Mouse (Mus musculus) adrenal gland, adult 18-20 months (tissue): Measurements from ENCODE around the gene Cltrn. TPM values are rescaled to one million over a fixed set of nuclear protein-coding genes. Genes with fewer than 3 reads are reported as not detected.

Experiments used
- DNase-seq, 2 experiments: peaks; one replicate each; pipeline ENCODE4 v3.0.0; 2021 to 2022; ENCODE audit warnings: low spot score in 2 of 2
- long read RNA-seq, 2 experiments: library from polyadenylated mRNA; stranded (forward); transcript quantifications; one replicate each; pipeline ENCODE4 v2.0.0; 2021
- total RNA-seq, 2 experiments: library from RNA; stranded (reverse); gene quantifications; 1 replicate in 1 of 2; 2 replicates in 1 of 2; pipeline ENCODE4 v1.2.3; 2021

The Cltrn gene
- under 1 TPM in 1 of 2 experiments, not detected in 1; 0.80 TPM for total RNA-seq
- long read RNA-seq, experiment 1, result 0 reads
- long read RNA-seq, experiment 2, result 0 reads

GRCm38 (mm10) chrX:164088582-164088981, at the start of gene Cltrn:
Gene Cltrn (plus strand): TSS chrX:164088830.
- DNase-seq, result no peak

DNA sequence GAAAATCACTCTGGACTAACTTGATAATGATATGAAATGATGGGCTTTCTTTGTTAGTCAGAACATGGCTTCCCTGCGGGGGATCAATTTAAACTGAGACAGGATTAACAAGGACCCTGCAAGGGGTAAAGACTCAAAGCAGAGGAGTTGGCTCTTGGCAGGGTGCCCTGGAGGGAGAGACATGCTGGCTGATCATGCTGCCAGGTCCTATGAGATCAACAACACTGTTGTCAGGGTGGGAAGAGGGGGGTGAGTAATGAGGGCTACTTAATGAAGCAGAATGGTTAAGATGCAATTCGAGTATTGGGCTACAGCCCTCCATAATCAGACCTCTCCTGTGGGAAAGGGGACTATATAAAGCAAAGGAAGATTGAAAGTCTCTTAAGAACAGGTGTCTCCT, 49.7 kb upstream of the Cltrn start:
- DNase-seq, result no peak

GRCm38 (mm10) chrX:164042069-164042468, 46.6 kb upstream of the Cltrn start:
- no peak for DNase-seq

DNA sequence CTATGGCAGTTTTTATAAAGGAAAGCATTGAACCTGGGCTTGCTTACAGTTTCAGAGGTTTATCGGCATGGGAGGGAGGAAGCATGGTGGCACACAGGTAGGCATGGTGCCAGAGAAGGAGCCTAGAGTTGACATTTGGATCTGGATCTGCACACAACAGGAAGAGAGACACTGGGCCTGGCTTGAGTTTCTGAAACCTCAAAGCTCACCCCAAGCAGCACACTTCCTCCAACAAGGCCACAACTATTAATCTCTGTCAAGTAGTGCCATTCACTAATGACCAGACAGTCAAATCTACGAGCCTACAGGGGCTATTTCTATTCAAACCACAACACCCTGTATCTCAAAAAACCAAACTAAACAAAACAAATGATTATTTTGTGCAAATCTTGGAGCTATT, 41.9 kb upstream of the Cltrn start:
- no peak for DNase-seq

- DNase-seq, result no peak
Observed at GRCm38 (mm10) chrX:164055726-164056125, 32.9 kb upstream of the Cltrn start.

GRCm38 (mm10) chrX:164058523-164058922, 30.1 kb upstream of the Cltrn start:
- DNase-seq, result no peak

GRCm38 (mm10) chrX:164059070-164059469, 29.6 kb upstream of the Cltrn start:
- no peak for DNase-seq

DNA sequence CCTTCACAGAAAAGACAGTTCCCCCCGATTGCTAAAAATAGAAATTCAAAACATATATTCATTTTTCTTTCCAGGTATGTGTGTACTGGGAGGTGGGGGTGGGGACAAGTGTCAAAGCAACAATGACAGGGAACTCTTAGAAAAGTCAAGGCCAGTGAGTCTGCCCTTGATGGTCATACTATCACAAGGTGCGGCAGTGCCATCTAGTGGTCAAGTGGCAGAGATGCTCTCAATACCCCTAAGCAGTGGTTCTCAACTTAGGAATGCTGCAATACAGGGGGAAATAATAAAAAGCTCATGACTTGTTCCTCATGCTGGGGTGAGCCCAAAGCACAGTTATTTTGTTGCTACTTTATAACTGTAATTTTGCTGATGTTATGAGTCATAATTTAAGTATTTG, 22.4 kb upstream of the Cltrn start:
- peak; percentile 56 to 58 for DNase-seq

- DNase-seq, result no peak
Observed at GRCm38 (mm10) chrX:164068968-164069367, 19.7 kb upstream of the Cltrn start.

GRCm38 (mm10) chrX:164076040-164076775, 12.4 kb upstream of the Cltrn start, which contains the start of gene Siah1b:
Gene Siah1b (minus strand): TSS chrX:164076493.
- DNase-seq, result peak; percentile 76 to 85

GRCm38 (mm10) chrX:164082030-164082429, 6.6 kb upstream of the Cltrn start:
- no peak for DNase-seq

GRCm38 (mm10) chrX:164089916-164090315, 1.3 kb downstream of the Cltrn start:
- DNase-seq, result no peak

- no peak for DNase-seq
Observed at GRCm38 (mm10) chrX:164092300-164093169, 3.9 kb downstream of the Cltrn start.

GRCm38 (mm10) chrX:164093435-164093834, 4.8 kb downstream of the Cltrn start:
- DNase-seq, result no peak

DNA sequence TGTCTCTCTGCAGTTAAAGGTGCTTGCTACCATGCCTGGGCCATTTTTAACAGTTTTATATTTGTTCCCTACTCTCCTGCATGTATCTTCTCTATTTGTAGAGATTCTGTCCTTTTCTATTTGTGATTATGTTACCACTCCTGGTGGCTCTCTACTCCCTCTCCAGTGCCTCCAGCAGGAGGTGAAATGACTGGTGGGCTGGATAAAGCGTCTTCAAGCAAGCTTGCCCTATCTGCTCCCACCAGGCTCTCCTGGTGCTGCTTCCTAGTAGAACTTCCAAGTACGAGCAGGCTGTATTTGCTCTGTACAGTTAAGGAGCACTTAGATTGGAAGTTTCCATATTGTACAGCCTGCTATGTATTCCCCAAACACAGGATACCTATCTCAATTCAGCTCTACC, 7.2 kb downstream of the Cltrn start:
- no peak for DNase-seq

DNA sequence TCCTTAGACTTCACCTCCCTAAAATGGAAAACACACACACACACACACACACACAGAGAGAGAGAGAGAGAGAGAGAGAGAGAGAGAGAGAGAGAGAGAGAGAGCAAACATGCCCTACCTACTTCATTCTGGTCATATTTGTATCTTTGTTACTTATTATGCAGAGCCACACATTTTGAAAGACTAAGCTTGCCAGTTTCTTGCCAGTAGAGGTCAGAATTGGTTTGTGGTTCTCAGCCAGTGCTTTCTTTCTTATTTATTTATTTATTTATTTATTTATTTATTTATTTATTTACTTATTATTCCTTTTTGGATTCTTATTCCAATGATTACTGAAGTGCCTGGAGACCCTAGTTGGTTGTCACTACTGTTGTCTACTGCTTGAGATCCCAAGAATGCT, 12.9 kb downstream of the Cltrn start:
- no peak for DNase-seq

- no peak for DNase-seq
Observed at GRCm38 (mm10) chrX:164102198-164102597, 13.6 kb downstream of the Cltrn start.

GRCm38 (mm10) chrX:164102656-164103055, 14.0 kb downstream of the Cltrn start:
- no peak for DNase-seq

- no peak for DNase-seq
Observed at GRCm38 (mm10) chrX:164111146-164111545, 22.5 kb downstream of the Cltrn start.

- no peak for DNase-seq
Observed at GRCm38 (mm10) chrX:164113744-164114143, 25.1 kb downstream of the Cltrn start.

- no peak for DNase-seq
Observed at GRCm38 (mm10) chrX:164123942-164124341, 35.3 kb downstream of the Cltrn start.

GRCm38 (mm10) chrX:164133531-164133930, 44.9 kb downstream of the Cltrn start:
- no peak for DNase-seq
